Comparison of ENCODE assay signal across 38 mouse cellular contexts in genomic region chr2:147363401-147364130, GRCm38 (mm10). TPM values are rescaled to one million over a fixed set of nuclear protein-coding genes. Genes with fewer than 3 reads are reported as not detected.
DNase-seq lines count a peak whose midpoint lies in the region; ATAC-seq and TF ChIP-seq lines count a peak whose summit lies in the region.
"Had no signal": no experiment of that assay in that cellular context is flagged by ENCODE, and none has a peak within 500 bp of the region (broad histone marks: within the 10 kb centered on the region; RNA-seq: fewer than 3 reads in every experiment).

No protein-coding gene starts in this region.

- peaks cover 30% of the 10 kb centered on the region for H3K4me1 ChIP-seq in heart, embryonic 10.5 days
- H3K4me1 ChIP-seq in neural tube, embryonic 15.5 days = peaks cover 19% of the 10 kb centered on the region
- H3K4me1 ChIP-seq in embryonic facial prominence, embryonic 13.5 days = peaks cover 37% of the 10 kb centered on the region

- no peak for TF ChIP-seq CTCF in gastrocnemius, adult 2 months (IDR thresholded peaks at IDR 0.05)

- ATAC-seq in neural tube, embryonic 15.5 days (ENCODE audit: low FRiP score) = no peak
- ATAC-seq in embryonic facial prominence, embryonic 13.5 days (ENCODE audit: insufficient number of reproducible peaks, insufficient read depth, low FRiP score, low TSS enrichment, low read depth) = no peak
- ATAC-seq: activated CD4-positive, CD25-positive, alpha-beta regulatory T cell, adult 4 months; forebrain, embryonic 16.5 days; hindbrain, embryonic 16.5 days had no signal

- H3K4me2 ChIP-seq in neural tube, embryonic 15.5 days = no peak overlapping the region
- 0 out of 2 replicates have a peak overlapping the region, but pooled peaks have one; percentile 53 for H3K4me2 ChIP-seq in embryonic facial prominence, embryonic 13.5 days
- H3K4me2 ChIP-seq: heart, embryonic 15.5 days; kidney, embryonic 15.5 days had no signal

- no peak overlapping the region for H3K9ac ChIP-seq in neural tube, embryonic 15.5 days (replicated peaks)
- H3K9ac ChIP-seq in embryonic facial prominence, embryonic 13.5 days = no peak overlapping the region
- H3K9ac ChIP-seq: heart, embryonic 15.5 days; kidney, embryonic 15.5 days; liver, embryonic 14.5 days had no signal

- WGBS in heart, embryonic 10.5 days = 5% methylated on average over 6 of the region's 6 CpGs
- 4% methylated on average over 6 of the region's 6 CpGs for WGBS in neural tube, embryonic 15.5 days
- WGBS in embryonic facial prominence, embryonic 13.5 days = 14% methylated on average over 5 of the region's 6 CpGs

- H3K9me3 ChIP-seq in heart, embryonic 10.5 days = no peaks in the 10 kb centered on the region
- no peaks in the 10 kb centered on the region for H3K9me3 ChIP-seq in neural tube, embryonic 15.5 days (replicated peaks)
- H3K9me3 ChIP-seq in embryonic facial prominence, embryonic 13.5 days = no peaks in the 10 kb centered on the region
- H3K9me3 ChIP-seq: heart, embryonic 15.5 days; kidney, embryonic 15.5 days had no signal

- no peak overlapping the region for H3K27ac ChIP-seq in heart, embryonic 10.5 days
- H3K27ac ChIP-seq in neural tube, embryonic 15.5 days (replicated peaks) = no peak overlapping the region
- H3K27ac ChIP-seq in embryonic facial prominence, embryonic 13.5 days = no peak overlapping the region
- H3K27ac ChIP-seq in gastrocnemius, adult 2 months = no peak overlapping the region
- H3K27ac ChIP-seq: heart, embryonic 15.5 days; kidney, embryonic 15.5 days; layer of hippocampus, adult 2 months; liver, embryonic 14.5 days; macrophage; stomach, postnatal 0 days had no signal

- peak; percentile 68 for DNase-seq in heart, embryonic 10.5 days (ENCODE audit: low spot score)
- DNase-seq in heart, postnatal 4 days = no peak
- DNase-seq in neural tube, embryonic 10.5 days (ENCODE audit: extremely low spot score, low spot score) = peak; percentile 50
- no peak for DNase-seq in gastrocnemius, adult 2 months
- DNase-seq in thymus, postnatal 10 days (ENCODE audit: low spot score in 2 of 2) = no peak
- DNase-seq: adrenal gland, adult 8-10 months; cerebellum, adult 8-10 months; cerebellum, postnatal 25 days; kidney, adult 18-20 months; kidney, postnatal 36 days; left cerebral cortex, postnatal 4 days; liver; lung, adult 2 months; lung, postnatal 10 days; right cerebral cortex, adult 18-20 months; spleen, adult 18-20 months; thymus, adult 18-20 months; thymus, postnatal 36 days had no signal

- no peaks in the 10 kb centered on the region for H3K36me3 ChIP-seq in heart, embryonic 10.5 days
- no peaks in the 10 kb centered on the region for H3K36me3 ChIP-seq in neural tube, embryonic 15.5 days
- H3K36me3 ChIP-seq in embryonic facial prominence, embryonic 13.5 days = no peaks in the 10 kb centered on the region
- H3K36me3 ChIP-seq: heart, embryonic 15.5 days; kidney, embryonic 15.5 days had no signal

- H3K4me3 ChIP-seq in heart, embryonic 10.5 days = no peak overlapping the region
- H3K4me3 ChIP-seq in neural tube, embryonic 15.5 days (replicated peaks) = no peak overlapping the region
- no peak overlapping the region for H3K4me3 ChIP-seq in embryonic facial prominence, embryonic 13.5 days
- no peak overlapping the region for H3K4me3 ChIP-seq in gastrocnemius, adult 2 months
- H3K4me3 ChIP-seq: erythroblast, embryonic 14.5 days; heart, embryonic 15.5 days; kidney, embryonic 15.5 days; layer of hippocampus, adult 2 months; myocyte had no signal

- peaks cover 98% of the 10 kb centered on the region for H3K27me3 ChIP-seq in heart, embryonic 10.5 days (ENCODE audit: insufficient read depth, poor library complexity, severe bottlenecking)
- peaks cover 98% of the 10 kb centered on the region for H3K27me3 ChIP-seq in neural tube, embryonic 15.5 days (replicated peaks)
- peaks cover 99% of the 10 kb centered on the region for H3K27me3 ChIP-seq in embryonic facial prominence, embryonic 13.5 days

- intact Hi-C loops in gastrocnemius, adult 2 months (cut with DNase I) = no loop called here

RNA-seq across cellular contexts. Expression of gene Pax1, which starts 1.8 kb away (rescaled TPM):
- 0.54 and 1.7 TPM in 2 replicates for polyA plus RNA-seq in heart, embryonic 10.5 days (2016; fragmentation: Nextera tagmentation; extraction: Ambion mirVana)
- not detected for total RNA-seq in heart, postnatal 4 days (2021)
- polyA plus RNA-seq in neural tube, embryonic 15.5 days (2015; fragmentation: Nextera tagmentation; extraction: Ambion mirVana) = 0.74 and 20.4 TPM in 2 replicates
- 13.5 and 17.8 TPM in 2 replicates for polyA plus RNA-seq in embryonic facial prominence, embryonic 13.5 days (2015; fragmentation: Nextera tagmentation; extraction: Ambion mirVana)
- not detected for total RNA-seq in gastrocnemius, adult 2 months (2021)
- total RNA-seq: adrenal gland, adult 8-10 months; gastrocnemius, adult 8-10 months; heart, adult 8-10 months; heart, postnatal 25 days; left cerebral cortex, adult 8-10 months; left cerebral cortex, postnatal 4 days; megakaryocyte-erythroid progenitor cell, adult 5-6 weeks had no signal
- polyA plus RNA-seq: activated CD4-positive, CD25-positive, alpha-beta regulatory T cell, adult 4 months; erythroblast, embryonic 14.5 days; forebrain, embryonic 16.5 days; hindbrain, embryonic 16.5 days; intestine, embryonic 14.5 days; liver, embryonic 14.5 days; macrophage; midbrain, postnatal 0 days; myocyte; stomach, postnatal 0 days had no signal

Comparison
In these comparisons a context has a peak if more than half of its experiments do, and no peak if none do; other contexts are left out.
1. DNase-seq: peak in heart, embryonic 10.5 days (single experiment) and neural tube, embryonic 10.5 days (single experiment); none in heart, postnatal 4 days (single experiment), gastrocnemius, adult 2 months (single experiment) and thymus, postnatal 10 days (0 of 2).